Mouse (Mus musculus) large intestine, adult 2 months (tissue): ENCODE measurements around the gene Maml2. TPM values are rescaled to one million over a fixed set of nuclear protein-coding genes. Genes with fewer than 3 reads are reported as not detected.

ENCODE experiments used
- DNase-seq: peaks from one replicate; pipeline ENCODE4 v3.0.0-alpha.2; 2012; ENCODE audit warnings: low read depth, low spot score
- WGBS: fragments of 180-500 bp; shearing (Covaris S2); methylation state at CpG from one replicate; pipeline ENCODE4 v1.1.7; 2018; 5-methylcytosine and 5-hydroxymethylcytosine counted together
- polyA plus RNA-seq: library from polyadenylated mRNA; depleted of rRNA; stranded (reverse); fragments of >200 nt; gene quantifications from 2 replicates; pipeline ENCODE4 v1.2.3, GENCODE M21; 2012; rRNA removed

Maml2 gene
- polyA plus RNA-seq, result 1.4 and 3.2 TPM in 2 replicates

DNA sequence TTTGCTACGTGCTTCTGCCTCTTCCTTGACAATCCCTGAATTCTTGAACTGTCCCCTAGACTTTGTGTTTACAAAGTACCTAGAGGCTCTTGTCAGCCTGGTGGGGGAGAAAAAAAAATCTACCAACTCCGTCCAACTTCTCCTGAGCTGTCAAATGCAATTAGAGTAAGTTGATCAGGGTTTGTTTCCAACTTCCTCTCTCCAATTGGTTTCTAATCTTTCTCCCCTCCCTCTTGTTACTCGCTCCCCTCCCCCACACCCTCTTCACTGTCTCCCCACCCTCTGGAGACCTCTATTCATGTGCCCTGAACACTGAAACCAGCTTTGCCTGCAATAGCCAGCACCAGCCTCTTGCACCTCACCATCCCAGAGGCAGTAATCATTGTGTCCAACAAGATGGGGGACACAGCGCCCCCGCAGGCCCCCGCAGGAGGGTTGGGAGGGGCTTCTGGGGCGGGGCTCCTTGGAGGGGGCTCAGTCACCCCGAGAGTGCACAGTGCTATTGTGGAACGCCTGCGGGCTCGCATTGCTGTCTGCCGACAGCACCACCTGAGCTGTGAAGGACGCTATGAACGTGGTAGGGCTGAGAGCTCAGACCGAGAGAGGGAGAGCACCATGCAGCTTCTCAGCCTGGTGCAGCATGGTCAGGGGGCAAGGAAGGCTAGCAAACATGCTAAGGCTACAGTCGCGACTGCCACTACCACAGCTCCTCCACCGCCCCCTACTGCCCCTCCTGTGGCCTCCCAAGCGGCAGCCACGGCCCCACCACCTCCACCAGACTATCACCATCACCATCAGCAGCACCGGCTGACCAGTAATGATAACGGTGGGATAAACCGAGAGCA, at the start of gene Maml2:
Gene Maml2 (plus strand): TSS at position 290 of the 845 bp plus-strand sequence.
- DNase-seq, result no peak
- WGBS, result 9% methylated on average over 23 of the region's 23 CpGs

DNA sequence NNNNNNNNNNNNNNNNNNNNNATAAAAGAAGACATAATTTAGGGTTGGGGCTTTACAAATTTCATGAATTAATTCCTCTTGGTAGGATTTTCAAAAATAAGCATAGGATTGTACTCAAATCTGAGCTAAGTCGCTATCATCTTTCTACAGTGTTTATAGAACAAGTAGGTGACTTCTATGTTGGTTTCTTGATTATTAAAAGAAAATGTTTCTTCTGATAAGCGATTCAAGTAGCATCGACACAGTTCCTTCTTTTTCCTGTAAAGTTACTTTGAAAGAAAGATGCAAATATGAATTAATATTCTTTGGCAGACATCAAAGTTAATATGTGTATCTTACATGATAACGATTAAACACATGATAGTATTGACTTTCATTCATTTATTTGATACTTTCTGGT, 49.7 kb upstream of the Maml2 start:
- WGBS, result 93% methylated on average over 4 of the region's 4 CpGs
- no peak for DNase-seq

DNA sequence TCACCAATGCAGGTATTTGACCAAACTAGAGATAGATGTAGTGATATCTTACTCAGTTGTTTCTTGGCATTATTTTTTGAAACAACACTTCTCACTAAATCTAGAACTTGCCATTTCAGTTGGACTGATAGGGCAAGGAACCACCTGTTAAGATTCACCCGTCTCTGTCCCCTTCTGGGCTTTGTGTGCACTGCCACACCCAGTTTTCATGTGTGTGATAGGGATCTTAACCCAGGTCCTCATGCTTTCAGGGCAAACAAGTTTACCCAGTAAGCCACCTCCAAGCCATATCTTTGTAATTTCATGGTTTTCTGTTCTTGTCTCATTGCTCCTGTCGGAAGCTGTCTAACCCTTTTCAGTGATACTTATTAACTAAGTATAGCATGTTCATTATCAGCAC, 46.5 kb upstream of the Maml2 start:
- 60% methylated on average over 2 of the region's 2 CpGs for WGBS
- DNase-seq, result no peak

DNA sequence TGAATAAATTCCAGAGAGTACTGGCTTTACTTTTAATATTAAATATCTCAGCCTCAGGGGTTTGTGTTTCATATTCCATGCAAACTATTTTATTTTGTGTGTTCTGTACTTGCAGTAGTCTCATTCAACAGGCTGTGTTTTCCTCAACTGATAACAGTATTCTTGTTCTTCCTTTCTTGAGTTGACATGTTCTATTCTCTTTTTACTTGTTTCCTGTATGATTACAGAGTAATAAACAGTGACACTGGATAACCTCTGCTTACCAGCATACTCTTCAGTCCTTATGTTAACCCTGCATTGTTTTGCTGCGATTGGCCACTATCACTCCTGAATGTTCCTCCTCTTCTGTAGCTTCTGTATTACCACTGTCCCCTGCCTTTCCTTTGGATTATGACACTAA, 41.0 kb upstream of the Maml2 start:
- 98% methylated on average over 1 of the region's 1 CpGs for WGBS
- DNase-seq, result no peak

DNA sequence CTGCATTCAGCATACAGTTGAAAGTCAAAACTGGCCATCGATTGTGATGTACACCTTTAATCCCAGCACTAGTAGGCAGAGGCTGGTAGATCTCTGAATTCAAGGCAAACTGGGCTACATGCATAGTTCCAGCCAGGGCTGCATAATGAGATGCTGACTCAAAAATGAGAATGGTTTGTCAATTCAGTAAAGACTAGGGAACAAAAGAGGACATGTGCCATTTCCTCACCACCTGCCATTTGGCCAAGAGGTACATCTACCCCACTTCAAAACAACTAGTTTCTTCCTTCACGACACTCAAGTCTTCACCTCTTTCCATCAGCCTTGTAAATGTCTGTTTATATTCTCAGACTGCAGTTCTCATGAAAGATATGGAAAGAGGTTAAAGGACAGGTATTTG, 39.6 kb upstream of the Maml2 start:
- WGBS, result 87% methylated on average over 2 of the region's 2 CpGs
- no peak for DNase-seq

DNA sequence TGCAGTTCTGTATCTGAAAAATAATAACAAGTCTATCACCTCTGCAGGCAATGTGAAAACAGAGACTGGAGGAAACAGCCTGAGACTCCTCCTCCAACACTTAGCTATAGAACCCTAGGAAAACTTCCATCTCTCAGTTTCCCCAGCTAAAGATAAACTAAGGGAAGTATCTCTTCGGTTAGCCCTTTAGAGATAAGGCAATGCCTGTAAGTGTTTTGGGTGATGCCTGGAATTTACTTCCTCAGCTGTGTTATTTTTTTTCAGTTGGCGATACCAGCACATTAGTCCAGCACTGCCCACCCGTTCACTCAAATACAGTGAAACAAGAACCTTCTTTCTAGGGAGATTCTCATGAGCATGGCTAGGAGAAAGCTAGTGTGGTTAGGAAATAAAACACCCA, 36.8 kb upstream of the Maml2 start:
- 87% methylated on average over 3 of the region's 3 CpGs for WGBS

DNA sequence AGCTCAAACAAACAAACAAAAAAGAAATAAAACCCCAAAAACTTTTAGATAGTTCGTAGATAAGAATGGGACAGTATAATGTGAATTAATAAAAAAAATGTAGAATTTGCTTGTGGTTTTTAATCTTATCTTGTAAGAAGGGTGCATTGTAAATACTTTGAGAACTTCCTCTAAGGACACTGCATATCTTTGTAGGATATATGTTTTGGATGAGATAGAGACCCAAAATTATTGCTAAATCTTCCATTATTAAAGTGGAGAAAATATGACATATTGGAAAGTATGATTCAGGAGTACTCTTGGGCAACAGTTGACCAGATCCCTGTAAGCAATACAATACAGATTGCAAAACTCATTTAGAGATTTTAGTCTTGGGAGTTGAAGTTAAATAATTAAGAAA, 24.5 kb upstream of the Maml2 start:
- 88% methylated on average over 1 of the region's 1 CpGs for WGBS
- no peak for DNase-seq

More for the DNA sequence above, 36.8 kb upstream of the Maml2 start:
- DNase-seq, result no peak

DNA sequence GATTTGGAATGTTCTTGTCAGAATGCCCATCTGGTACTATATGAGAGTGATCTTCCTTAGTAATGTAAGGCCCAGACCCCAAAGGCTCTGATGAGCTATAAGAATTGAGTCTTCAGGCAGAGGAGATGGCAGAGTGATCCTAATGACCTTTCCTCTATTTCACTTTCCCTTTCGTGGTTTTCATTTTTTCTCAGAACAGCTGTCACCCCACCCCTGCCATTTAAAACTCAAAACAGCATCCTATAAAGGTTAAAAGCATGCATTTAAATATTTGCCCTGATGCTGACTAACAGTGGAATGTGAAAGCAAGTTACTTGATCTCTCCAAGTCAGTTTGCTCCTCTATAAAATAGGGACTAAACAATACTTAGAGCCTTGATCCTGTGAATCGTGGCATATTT, 10.3 kb upstream of the Maml2 start:
- WGBS, result 39% methylated on average over 2 of the region's 2 CpGs
- no peak for DNase-seq

DNA sequence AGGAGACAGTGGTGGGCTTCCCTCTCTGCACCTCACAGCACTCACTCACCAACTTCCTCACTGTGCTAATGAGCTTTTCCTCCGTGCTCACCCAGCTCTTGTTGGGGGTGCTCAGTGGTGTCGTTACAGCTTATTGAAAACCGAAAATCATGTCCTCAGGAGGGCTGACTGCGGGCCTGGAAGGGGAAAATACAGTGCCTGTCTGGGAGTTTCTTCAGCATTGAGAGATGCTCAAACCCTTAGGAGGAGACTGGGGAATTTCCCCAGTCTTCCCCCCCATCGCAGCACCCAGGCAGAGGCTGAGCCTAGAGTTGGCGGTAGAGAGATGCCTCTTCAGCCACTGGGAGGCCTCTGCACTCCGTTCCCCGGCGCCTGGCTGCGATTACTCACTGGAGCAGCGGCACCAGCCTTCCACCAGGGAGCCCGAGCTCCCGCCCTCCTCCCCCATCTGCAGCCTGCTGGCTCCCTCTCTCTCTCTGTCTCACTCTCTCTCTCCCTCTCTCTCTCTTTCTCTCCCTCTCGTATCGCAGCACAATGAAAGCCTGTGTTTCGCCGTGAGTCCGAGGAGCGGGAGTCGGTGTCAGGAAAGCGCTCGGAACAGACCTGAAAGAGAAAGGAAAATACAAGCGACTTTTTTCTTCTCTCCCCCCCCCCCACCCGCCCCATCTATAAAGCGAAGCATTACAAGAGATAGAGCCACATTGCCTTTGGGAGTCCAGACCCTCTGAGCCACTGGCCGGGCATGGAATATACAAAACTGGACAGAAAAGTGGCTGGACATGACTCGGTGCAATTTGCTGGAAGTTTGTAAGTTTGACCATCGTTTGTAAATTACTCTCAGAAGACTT, 1.3 kb upstream of the Maml2 start:
- 2% methylated on average over 28 of the region's 28 CpGs for WGBS
- DNase-seq, result no peak

DNA sequence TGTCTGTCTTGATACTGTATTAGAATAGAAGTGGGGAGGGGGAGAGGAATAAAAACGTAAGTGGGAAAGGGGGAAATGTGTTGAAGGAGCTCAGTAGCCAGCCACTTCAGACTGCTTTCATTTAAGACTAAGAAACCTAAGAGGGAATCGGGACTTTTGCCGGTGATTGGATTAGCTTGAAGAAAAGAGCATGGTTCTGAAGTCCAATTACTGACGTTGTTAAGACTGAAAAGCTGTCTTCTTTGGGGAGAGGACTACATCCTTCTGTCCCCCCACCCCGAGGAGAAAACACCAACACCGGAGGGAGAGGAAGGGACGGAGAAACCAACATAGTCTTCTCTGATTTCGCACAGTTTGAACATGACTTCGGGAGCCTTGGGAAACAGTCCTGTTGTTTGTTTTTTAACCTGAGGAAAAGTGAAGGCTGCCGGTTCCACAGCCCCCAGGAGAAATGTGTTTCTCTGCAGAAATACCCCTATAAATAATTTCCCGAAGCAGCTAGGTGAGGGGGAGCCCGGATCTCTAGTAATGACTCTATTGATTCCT, 562 bp upstream of the Maml2 start:
- no peak for DNase-seq
- under 1% methylated on average over 12 of the region's 12 CpGs for WGBS

DNA sequence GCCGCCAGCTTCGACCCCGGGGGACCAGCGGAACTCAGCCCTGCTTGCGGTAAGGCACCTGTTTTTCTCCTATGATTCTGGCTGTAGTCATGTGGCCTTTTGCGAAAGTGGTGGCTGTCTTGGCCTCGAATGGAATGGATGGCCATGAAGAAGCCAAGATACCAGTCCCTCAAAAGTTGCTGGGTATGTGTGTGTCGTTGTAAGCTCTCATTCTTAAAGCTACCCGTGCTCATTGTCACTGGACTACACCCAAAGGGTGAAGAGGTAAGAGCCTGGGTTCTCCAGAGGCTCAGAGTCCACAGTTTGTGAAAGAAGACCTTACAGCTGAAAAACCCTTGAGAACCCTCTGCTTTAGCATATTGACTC, 739 bp downstream of the Maml2 start:
- no peak for DNase-seq
- 47% methylated on average over 9 of the region's 9 CpGs for WGBS

DNA sequence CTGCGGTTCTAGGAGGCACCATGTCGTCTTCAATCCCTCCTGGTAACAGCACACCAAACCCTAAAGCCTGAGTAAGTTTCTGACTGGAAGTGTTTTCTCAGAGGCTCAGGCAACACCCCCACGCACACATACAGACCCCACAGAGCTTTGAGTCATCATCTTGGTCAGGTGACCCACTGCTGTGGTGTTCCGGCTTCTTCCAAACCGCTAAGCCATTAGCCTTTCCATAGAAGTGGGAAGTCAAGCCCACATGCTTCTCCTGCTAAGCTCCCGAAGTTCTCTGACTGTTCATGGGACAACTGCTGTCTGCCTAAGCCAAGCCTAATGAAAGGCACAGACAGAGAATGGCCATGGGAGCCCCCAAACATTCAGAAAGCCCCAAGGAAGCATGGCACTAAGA, 1.4 kb downstream of the Maml2 start:
- 77% methylated on average over 6 of the region's 6 CpGs for WGBS

DNA sequence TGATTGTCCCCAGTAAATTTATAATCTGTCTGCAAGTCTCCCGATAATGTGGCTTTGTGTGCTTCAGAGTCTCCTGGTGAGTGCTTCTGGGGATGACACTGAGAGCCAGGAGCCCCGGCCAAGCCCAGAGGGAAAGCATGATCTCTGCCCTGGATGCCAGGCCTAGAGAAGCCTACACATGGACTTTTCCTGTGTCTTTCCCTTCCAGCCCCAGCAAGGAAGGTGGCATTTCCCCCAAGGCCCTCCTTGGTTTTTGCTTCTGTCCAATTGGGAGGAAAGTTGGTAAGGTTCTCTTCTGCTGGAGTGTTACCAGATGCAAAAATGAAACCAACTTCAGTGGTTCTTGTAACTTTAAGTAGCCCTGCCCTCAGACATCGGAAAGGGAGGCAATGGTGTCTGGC, 2.3 kb downstream of the Maml2 start:
- no peak for DNase-seq

More for the DNA sequence above, 1.4 kb downstream of the Maml2 start:
- DNase-seq, result no peak

DNA sequence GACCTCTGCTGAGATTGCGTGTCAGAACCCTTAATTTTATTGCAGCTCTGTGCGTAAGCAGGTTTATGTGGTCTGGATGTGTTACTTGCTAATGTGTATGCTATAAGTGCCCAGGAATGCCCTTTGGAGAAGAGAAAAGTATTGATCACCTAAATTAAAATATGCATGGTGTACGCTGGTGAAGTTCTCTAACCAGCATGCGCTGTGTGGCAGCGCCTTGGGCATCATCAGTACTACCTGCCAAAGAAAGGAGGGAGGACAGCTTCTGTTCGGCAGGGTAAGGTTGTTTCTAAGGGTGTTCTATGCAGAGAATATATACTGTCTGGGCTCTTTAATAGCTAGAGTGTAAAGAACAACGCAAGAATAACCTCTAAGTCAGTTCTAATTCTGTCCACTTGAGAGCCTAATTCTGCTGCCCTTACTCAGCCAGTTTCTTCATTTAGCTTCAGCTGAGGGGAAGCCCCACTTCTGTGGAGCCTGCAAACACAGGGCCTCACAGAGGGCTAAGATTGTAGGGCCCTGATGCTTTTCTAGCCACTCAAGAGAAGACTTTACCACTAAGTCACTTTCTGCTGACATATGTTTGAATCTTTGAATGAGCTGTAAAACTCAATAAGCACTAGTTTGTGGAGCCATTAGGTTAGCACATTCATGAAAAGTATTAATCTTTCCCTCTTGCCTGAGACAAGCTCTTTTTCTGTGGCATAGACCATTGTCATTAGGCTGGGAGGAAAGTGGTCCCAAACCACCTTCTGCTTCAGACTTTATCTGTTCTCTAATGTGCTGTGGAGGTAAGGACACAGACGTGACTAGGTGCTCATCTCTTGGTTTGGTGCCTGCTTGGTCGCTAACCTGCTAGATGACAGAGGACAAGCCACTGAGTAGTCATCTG, 3.4 kb downstream of the Maml2 start:
- 82% methylated on average over 9 of the region's 9 CpGs for WGBS
- DNase-seq, result no peak

More for the DNA sequence above, 2.3 kb downstream of the Maml2 start:
- 34% methylated on average over 3 of the region's 3 CpGs for WGBS

DNA sequence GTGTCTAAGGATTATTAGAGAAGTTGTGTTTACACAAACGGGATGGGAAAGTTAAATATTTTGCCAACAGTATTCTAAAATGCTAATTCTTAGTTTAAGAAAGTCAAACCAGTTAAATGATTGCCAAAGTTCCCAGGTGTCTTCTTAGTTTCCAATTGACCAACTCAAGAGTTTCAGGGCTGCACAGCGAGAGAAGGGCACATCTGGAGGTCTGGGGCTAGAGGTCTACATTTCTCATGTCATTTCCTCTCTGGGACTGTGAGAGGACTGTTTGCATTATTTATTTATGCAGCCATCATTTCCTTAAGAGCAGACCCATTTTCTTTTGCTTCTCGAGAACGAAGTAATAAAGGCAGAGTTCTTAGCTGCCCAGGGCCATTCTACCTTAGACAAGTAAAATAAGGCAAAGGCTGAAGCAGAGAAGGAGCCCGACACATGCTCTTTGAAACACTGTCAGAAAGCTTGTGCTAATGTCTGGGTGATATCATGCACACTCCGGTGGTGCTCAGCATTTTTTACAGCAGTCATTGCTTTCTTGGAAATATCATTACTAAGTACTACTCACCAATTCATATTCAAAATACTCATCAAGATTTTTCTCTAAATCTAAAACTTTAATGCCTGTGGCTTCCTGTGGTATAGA, 4.5 kb downstream of the Maml2 start:
- DNase-seq, result no peak
- WGBS, result 45% methylated on average over 6 of the region's 6 CpGs

DNA sequence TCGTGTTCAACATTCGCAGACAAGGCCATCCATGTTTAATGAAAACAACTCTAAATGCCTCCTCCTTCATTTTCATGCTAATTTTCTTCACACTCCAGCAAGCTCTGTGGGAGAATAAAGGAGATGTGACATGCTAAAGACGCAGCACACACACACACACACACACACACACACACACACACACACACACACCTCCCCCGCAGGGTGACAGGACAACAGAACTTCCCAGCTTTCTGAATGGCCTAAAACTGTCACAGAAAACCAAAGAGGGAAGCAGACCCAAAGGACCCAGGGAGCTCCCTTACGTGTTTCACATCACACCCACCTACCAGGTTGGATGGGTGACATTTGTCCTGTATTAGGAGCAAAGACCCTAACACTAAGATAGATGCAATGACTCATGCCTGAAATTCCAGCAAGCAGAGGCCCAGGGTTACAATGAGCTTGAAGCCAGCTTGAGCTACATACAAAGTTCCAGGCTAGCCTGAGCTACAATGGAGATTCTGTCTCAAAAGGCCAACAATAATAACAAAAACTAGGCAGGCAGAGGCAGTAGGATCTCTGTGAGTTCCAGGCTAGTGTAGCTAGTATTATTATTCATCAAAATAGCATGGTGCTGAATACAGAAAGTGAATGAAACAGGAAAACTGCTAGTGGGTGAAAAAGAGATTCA, 5.5 kb downstream of the Maml2 start:
- no peak for DNase-seq
- WGBS, result 93% methylated on average over 5 of the region's 5 CpGs

DNA sequence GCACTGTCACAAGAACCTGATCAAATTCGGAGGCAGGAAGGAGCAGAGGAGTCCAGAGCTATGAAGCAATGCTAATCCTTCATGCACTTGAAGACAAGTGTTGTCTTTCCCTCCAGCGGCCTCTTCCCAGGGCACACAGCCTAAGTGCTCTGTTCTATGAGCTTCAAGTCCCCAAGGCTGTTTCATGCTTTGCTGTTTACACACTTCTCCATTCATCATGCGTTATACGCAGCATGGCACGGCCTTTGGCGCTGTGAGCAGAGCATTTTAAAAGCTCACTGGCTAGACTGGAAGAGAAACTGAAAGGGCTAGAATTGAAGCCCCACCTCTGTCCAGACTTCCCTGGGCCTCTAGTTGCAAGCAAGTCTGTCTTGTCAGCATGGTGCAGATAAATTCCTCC, 6.2 kb downstream of the Maml2 start:
- DNase-seq, result no peak
- 19% methylated on average over 6 of the region's 6 CpGs for WGBS

DNA sequence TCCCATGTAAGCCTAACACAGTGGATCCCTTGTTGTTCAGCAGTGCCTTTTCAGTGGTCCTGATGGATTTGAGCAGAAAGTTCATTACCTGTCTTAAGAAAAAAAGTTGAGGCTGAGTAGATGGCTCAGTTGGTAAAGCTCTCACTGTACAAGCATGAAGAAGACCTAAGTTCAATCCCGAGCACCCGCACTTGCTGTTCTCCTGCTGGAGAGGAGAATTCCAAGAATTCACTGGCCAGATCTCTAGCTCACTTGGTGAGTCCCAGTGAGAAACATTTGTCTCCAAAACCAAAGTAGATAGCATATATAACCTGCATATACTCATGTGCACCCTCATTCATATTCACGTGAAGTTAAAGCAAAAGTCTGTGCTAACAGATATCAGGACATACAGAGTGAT, 8.7 kb downstream of the Maml2 start:
- 93% methylated on average over 3 of the region's 3 CpGs for WGBS
- DNase-seq, result no peak

DNA sequence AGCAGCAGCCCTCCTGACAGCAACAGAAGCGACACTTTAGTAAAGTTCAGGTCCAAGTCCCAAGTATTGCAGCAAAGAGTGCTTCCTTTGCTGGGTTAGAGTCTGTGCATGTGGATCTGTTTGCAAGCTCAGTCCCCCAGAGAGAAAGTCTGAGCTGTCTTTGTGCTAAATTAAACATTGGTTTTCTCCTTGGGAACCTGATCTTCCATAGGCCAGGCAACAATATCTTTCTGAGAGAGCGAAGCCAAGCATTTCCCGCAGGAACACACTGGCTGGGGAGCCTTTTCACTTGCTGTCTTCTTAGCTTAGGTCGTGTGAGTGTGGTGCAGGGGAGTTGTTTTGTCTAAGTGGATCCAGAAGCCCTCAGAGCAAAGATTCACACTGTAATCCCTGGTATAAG, 9.5 kb downstream of the Maml2 start:
- DNase-seq, result no peak
- 72% methylated on average over 4 of the region's 4 CpGs for WGBS
